Mouse (Mus musculus) urinary bladder, adult 18-20 months (tissue): ENCODE data around the gene Tomm40l.

Experiments used
- DNase-seq, 2 experiments: peaks; one replicate each; pipeline ENCODE4 v3.0.0; 2022; ENCODE audit warnings: low spot score in 2 of 2, mixed read lengths in 2 of 2

Tomm40l gene

DNA sequence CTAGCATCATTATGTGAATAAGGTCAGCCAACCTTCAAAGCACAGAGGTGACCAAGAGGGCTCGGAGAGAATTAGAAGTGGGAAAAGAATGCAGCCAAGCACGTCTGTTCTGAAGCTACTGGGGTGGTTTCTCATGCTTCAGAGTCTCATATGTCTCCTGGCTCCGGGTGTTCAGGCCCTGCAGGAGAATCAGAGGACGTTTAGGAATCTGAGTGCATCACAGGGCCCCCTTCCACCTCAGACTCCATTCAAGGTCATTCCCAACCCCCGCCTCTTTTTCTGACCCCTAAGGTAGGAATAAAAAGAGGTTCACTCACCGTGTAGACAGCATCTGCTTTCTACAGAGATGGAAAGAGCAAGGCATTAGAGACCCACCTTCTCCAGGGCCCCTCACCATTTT is 7.4 kb upstream of the Tomm40l start:
- DNase-seq: no peak

DNA sequence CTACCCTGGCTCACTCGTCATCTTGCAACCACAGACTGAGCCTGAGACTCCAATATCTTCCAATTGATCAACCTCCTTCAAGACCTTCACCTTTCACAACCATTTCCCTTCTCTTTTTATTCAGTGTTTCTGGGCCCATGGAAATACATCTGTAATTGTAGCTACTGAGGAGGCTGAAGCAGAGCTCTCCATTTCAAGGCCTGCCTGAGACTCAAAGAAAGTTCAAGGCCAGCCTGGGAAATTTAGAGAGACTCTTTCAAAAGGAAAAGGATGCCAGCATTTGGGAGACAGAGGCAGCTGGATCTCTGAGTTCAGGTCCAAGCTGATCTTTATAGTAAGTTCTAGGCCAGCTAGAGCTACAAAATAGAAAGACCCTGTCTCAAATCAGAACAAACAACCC is 5.6 kb upstream of the Tomm40l start:
- no peak for DNase-seq

DNA sequence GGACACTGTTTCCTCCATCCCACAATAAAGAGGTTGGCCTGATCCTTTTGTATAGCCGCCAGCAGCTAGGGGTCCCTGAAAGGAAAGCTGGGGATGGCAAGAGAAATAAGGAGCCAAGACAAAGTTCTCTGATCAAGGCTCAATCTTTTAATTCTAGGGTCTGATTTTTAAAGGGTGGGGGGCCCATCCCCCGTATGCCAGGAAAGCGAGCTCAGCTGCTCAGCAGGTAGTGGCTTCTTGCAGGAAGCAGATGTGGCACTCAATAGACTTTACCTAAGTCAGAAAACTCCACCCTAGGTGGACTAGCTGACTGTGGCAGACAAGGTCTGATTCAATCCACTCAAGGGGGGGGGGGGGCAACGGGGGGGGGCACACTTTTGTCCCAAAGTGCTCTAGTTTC is 4.5 kb upstream of the Tomm40l start:
- DNase-seq: no peak

DNA sequence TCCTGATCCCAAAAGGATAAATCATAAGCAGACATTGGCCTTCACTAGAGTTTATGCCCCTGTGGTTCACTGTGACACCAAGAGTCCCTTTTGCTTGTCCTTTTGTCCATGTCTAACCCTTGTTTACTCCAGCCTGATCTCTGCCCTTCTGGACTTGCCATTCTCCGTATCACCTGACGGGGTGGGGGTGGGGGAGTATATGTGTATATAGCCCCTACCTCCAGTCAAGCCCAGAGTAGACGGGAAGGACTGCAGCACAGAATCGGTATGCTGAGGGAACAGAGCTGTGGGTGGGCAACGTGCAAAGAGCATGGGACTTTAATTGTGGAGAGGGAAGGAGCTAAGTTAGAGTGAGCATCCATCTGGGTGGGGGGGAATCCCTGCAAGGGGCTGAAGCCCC is 2.5 kb upstream of the Tomm40l start, which contains the start of gene Apoa2:
TSS of gene Apoa2 (plus strand) at position 198 of the 400 bp plus-strand sequence.
- no peak for DNase-seq

DNA sequence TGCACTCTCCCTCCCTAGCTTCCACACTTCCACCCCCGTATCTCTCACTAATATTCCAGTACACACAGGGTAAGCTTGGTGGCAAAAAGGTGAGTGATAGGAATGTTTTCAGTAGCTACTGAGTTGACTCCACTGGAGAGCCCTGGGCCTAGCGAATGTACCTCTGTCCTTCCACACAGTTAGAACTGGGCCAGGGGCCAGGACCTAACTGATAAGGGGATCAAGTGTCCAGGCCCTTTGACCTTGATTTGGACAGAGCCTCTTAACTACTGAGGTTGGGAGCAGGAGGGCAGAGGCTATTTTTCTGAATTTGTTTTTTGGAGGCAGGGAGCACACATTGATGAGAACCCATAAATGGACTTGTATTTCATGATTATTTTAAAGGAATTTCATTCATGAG is 1.5 kb upstream of the Tomm40l start:
- no peak for DNase-seq

DNA sequence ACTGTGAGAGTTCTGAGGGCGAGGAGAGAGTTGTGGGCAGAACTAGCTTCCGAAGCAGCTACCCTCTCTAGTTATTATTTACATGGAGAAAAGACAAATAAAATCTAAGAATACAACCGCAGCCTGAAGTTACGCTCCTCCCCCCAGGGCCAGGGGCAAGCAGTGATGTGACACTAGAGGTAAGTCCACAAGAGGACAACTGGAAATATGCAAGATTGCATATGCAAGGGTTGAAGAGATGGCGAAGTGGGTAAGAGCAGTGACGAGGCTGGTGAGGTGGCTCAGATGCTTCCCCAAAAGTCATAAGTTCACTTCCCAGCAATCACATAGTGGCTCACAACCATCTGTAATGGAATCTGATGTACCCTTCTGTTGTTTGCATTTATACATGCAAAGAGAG is 854 bp upstream of the Tomm40l start:
- DNase-seq: no peak

DNA sequence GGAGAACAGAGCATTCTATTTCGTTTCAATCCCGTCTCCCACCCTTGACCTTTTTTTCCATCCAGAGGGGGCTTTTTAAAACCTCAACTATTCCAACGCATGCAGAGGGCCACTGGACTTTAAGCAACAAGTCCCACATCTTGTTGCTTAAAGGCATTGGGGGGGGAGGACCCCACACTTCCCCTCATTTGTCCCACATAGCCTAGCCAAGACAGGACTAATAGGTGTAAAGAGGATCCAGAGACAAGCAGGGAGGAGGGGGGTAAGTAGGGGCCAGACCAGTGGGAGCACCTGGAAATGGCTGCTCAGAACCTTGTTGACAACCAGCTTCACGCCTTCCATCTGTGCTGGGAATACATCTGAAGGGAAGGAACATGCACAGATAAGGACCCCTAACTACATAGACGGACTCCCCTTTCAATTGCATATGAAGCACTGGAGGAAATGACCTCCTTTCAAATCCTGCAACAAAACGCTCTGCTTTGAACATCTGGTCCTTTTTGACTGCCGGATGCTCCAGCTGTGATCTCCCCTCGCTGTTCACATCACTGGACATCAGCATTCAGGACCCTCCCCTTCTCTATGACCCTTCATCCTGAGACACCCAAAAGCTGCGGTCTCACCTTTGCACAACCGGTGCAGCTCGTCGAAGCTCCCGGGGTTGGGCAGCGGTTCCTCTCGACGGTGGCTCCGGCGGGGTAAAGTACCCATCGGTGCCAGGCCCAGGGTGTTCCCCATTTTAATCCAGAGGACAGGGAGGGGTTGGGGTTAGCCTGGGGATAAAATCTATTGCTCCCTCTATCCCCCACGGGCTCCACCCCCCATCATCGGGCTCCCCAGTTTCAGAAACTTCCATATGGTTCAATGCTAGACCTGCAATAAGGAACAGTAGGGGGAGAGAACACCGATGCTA is 777 bp downstream of the Tomm40l start:
- DNase-seq: no peak

DNA sequence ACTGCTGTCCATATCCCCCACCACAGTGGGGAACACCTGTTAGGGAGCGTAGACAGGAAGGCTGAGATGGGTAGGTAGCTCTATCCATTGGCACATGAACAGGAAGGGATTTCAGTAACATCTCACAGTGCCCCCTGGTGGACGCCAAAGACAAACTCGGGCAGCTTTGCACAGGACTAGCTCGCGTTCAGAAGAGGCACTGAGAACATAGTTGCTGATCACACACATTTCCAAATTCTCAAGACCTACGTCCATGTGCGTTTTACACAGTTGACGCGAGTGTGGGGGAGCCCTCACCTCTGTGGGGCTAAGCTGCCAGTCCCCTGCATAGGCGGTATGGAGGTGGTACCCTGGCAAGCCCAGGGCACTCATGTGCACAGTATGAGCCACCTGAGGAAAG is 1.4 kb downstream of the Tomm40l start:
- peak; percentile 69 to 78 for DNase-seq

DNA sequence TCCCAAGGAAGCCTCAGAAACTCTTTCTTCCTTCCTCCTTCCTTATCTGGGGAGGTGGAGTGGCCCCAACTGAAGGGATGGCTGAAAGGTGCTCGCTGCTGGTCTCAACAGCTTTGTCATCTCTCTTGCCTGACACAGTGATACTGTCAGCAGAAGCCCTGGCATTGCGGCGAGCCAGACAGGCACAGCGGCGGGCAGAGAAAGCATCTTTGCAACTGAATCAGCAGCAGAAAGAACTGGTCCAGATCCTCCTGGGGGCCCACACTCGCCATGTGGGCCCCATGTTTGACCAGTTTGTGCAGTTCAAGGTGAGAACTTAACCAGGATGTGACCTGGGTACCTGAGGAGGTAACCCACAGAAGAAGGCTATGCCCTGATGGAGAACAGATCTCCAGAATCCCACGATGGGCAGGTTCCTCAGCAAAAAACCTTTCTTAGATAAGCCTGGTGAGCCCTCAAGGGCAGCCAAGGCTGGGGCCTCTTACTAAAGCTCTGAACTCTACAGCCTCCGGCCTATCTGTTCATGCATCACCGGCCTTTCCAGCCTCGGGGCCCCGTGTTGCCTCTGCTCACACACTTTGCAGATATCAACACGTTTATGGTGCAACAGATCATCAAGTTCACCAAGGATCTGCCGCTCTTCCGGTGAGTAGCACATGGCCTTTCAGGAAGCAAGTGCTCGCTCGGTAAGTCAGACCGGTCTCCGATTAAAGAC is 5.9 kb downstream of the Tomm40l start:
- no peak for DNase-seq

DNA sequence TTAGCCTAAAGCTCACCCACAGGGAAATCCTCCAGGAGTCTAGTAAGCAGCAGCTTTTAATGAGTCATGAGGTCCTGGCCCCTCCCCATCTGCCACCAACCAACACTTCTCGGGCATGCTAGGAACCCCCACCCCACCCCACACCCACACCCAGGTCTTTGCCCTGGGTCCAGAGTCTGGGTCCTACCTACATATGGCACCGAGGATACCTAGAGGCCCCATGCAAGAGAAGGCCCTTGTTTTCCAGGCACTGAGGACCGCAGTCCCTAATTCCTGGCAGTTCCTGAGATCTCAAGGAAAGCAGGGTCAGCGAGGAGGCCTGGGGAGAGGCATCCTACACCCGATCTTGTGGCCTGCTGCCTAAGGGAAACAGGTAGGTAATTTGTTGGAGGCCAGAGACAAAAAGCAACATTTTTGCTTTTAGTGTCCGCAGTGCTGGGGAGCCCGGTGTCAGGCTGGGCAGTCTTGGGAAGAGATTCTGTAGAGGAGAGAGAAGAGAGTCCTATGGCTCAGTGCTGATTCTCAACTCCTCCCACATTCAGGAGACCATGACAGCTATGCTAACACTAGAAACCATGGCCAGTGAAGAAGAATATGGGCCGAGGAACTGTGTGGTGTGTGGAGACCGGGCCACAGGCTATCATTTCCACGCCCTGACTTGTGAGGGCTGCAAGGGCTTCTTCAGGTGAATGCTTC is 8.4 kb downstream of the Tomm40l start, which contains the start of gene Nr1i3:
TSS of gene Nr1i3 (plus strand) at position 170 of the 696 bp plus-strand sequence.
- no peak for DNase-seq

DNA sequence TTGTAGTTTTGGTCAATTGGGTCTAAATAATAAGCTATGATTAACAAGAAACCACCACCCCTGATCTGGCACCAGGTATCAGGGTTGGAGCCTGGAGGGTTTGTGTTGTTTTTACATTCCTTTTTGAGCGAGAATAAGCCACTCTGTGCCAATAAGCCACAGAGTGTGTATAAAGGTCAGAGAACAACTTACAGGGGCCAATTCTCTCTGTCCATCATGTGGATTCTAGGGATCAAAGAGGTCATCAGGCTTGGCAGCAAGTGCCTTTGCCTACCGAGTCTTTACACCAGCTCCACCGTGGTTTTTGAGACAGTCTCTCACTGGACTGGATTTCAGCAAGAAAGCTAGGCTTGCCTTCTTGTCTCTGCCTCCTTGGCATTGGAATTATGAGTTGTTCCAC is 9.5 kb downstream of the Tomm40l start:
- no peak for DNase-seq

DNA sequence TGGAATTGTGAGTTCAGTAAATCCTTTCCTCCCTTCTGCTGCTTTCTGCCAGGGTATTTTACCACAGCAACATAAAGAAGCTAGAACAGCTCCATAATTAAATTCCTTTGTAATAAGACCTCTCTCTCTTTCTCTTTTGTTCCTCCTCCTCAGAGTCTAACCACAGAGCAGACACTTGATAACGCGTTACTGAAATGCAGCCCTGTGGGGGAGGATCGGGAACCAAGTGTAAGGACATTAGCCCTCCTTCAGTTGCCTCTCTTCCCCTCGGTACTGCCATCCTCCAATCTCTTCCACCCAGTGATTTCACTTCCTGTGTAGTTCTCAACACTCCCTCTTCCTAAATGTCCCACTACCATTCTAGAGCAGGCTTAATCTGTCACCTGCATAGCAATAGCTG is 12.9 kb downstream of the Tomm40l start:
- DNase-seq: no peak

DNA sequence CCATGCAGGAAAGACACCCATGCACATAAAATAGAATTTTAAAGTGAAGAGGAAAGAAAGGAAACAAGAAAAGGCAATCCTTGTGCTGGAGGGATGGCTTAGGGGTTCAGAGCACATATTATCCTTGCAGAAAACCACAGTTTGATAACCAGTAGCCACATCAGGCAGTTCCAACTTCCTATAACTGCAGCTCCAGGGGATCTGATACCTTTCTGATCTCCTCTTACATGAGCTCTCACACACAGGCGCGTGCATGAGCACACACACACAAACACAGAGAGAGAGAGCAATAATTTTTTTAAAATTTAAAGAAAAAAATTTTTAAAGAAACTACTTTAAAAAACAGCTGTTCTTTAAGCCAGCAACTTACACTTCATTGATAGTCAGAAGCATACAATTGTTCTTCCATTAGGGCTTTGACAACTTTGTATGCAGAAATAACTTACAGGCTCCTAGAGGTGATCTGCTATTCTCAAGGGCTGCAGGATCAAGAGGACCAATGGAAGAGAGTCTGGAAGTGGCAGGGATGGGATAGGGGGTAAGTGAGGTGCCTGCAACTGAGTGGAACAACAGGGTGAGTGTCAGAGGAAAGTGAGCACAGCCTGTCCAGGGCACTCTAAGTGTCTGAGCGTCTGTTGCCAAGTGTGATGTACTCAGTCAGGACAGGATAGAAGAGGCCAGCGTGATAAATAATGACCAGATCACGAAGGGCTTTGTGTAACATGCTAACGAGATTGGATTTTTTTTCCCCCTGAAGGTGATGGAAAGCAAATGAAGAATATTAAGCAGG is 16.4 kb downstream of the Tomm40l start:
- no peak for DNase-seq

DNA sequence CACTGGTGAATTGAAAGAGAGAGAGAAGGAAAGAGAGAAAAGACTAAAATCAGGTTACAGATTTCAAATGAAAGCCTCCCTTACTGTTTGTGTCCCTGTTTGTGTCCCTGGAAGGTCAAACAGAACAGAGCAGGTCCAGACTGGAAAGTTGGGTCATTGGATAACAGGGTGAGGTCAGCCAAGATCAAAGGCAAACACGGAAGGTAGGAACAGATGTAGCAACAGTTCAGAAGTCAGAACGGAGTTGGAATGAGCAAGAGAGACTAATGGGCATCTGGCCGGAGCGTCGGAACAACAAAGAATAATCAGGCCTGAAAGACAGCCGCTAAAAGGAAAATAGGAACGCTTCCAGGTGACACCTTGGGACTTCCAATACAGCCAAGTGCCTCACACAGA is 18.1 kb downstream of the Tomm40l start:
- no peak for DNase-seq

DNA sequence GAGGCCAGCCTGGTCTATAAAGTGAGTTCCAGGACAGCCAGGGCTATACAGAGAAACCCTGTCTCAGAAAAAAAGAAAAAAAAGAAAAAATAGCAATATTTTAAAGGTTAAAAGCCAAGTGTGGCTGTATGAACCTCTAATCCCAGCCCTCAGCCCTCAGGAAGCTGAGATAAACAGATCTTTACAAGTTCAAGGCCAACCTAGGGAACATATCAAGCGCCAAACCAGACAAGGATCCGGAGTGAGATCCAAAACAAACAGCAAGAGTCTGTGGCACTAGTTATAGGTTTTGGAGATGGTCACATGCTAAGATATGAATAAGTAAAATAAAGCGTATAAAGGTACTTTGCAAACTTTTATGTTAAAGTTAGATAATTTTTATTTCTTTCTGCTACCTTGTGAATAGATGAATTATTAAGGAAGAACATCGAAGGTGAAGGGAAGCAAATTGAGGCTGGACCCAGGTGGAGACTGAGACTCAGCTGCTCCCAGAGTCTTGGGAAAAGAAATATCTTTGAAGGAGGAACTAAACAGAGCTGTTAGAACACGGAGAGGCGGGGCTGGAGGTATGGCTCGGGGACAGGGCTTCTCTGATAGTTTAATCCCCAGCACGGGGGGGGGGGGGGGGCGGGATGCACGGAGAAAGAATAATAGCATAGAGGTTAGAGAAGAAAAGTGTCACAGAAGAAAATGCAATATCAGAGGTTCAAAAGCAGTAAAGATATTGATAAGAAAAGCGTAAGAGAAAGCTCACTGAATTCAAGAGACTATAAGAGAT is 18.7 kb downstream of the Tomm40l start:
- no peak for DNase-seq

DNA sequence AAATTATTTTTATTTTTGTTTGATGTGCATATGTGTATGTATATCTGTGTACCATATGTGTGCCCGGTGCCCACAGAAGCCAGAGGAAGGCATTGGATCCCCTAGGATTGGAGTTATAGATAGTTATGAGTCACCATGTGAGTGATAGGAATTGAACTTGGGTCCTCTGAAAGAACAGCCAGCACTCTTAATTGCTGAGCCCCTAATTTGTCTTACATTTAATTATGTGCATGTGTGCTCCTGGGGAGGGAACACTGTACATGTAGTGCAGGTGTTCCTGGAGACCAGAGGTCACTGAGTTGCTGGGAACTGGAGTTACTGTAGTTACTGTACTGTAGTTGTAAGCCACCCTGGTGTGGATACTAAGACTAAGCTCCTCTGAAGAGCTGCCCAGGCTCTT is 21.5 kb downstream of the Tomm40l start:
- no peak for DNase-seq

DNA sequence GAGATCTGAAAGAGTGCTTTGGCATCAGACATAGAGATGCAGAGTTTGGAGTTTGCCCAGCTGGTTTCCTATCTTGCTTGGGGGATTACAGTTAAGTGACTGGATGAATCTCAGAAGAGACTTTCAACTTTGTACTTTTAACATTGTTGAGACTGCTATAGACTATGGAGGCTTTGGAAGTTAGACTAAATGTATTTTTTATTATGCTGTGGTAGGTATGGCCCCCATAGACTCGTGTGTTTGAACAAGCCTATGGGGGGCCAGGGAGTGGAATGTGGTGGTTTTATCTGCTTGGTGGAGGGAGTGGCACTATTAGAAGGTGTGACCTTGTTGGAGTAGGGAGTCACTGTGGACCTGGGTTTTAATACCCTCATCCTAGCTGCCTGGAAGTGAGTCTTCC is 22.8 kb downstream of the Tomm40l start:
- no peak for DNase-seq

DNA sequence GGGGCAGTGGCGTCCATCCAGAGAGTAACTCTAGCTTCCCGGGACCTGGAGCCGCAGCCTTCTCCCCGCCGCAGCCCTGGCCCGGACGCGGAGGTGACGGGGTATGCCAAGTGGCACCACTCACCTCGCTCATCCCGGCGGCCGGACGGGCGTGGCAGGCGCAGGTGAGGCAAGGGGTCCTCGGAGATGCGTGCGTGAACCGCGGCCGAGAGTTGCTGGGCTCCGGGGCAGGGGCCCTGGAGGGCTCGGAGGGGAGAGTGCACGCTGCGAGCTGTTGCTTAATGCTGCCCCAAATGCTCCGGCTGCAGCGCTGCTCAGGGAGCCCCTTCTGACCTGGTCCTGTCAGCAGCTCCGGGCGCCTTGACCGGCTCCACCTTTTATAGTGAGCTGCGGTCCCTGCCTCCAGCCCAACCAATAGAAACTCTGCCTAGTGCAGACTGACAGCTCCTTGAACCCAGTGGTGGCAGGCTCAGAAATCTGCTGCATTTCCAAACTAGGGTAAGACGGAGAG is 26.4 kb downstream of the Tomm40l start, which contains the start of gene Pcp4l1:
TSS of gene Pcp4l1 (minus strand) at position 382 of the 511 bp plus-strand sequence.
- peak; percentile 22 to 27 for DNase-seq

DNA sequence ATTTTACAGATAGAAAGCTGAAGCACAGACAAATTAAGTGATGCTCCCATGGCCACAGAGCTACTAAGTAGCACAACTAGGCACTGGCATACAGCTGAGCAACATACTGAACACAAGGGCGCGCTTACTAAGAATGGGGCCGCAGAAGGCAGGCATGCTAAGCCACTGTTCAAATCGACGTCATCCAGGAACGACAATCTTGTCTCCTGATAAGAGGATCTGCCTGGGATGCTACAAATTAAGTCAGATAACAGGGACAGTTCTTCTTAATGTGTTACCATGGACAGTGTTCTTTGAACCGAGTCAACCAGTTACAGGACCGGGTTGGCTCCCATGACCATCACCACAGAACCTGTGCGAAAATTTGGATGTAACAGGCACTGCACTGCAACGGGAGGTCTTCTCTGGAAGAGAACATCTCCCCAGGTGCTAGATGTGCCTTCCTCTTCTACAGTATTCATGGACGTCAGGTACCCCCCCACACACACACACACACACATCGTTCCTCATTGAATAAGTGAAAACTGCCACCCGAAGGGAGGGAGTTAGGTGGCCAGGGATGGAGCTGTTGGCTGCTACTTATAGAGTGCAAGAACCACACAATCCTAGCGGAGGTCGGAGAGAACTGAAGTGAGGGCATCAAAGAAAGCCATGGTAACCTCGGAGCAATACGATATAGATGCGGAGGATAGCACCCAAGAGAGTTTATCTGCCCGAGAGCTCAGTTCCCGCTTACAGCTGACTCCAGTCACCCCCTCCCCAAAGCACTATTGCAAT is 27.1 kb downstream of the Tomm40l start:
- DNase-seq: no peak
